Mouse (Mus musculus) left cerebral cortex, postnatal 4 days (tissue): ENCODE measurements around the gene Itga6. TPM values are rescaled to one million over a fixed set of nuclear protein-coding genes. Genes with fewer than 3 reads are reported as not detected.
"Not testable (repeated sequence)": the region's sequence is repeated elsewhere in the genome, so short reads cannot be mapped to it uniquely, and the experiment has no call there.

Source experiments
- DNase-seq: peaks from one replicate; pipeline ENCODE4 v3.0.0-alpha.2; 2022
- intact Hi-C: fragments of 180-260 bp; cut with DNase I; formaldehyde crosslinking; loops from one replicate; pipeline ENCODE4 v1.15.1; 2025
- total RNA-seq, 2 experiments: library from RNA; stranded (reverse); gene quantifications; 2 replicates each; pipeline ENCODE4 v1.2.3; 2021

Itga6 gene
- total RNA-seq, 2 experiments from 2014 or later, result 27.3 to 32.0 TPM

DNA sequence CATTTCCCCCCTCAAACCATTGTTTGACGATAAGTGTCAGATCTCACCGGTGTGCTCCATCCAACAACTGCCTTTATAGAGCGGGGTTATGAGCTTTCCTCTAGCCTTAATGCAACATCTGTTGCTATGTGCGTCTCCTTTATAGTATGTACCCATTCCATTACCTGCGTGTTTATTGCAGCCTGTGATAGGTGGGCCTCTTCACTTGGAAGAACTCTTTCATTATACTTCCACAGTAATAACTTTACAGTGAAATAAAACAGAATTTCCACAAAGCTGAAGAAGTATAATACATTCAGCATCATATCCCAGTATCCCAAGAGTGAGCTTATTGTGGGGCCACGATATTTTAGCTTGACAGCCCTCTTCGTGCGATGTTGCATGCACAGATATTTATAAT, 90.1 kb downstream of the Itga6 start:
- intact Hi-C loops, result no loop called here
- DNase-seq, result no peak

DNA sequence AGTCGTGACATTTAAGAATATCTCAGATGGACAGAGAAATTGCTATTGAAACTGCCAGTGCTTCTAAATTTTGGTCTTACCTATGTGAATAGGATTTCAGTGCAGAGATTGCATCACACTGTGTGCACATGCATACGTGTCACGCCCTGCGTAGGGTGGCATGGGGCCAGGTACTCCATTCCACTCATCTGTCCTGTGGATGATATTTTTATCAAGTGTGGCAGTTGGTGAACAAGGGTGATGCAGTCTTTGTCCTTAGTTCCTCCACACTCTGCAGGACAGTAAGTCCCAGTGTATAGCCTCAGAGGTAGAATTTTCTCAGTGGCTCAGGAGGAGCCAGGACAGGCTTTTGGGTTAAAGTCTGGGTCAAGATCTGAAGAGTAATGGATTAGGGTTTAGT, 90.8 kb downstream of the Itga6 start:
- intact Hi-C loops, result no loop called here

DNA sequence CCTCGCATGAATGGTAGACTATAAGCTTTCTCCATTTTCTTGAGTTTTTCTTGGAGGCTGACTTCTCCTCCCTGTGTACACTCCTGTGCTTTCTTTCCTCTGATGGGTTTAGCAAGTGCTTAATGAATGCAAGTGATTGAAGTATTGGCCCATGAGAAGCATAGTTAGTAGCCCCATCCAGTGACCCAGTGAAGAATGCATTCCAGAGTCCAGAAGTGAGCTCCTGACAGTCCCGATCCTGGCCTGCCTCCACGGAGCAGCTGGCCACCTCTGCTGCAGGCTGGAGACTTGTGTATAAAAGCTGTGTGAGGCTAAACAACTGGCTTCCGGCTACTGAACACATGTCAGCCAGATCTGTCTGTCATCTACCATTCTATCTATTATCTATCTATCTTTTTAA, 91.8 kb downstream of the Itga6 start:
- intact Hi-C loops, result no loop called here
- DNase-seq, result no peak

More for the DNA sequence above, 90.8 kb downstream of the Itga6 start:
- no peak for DNase-seq

DNA sequence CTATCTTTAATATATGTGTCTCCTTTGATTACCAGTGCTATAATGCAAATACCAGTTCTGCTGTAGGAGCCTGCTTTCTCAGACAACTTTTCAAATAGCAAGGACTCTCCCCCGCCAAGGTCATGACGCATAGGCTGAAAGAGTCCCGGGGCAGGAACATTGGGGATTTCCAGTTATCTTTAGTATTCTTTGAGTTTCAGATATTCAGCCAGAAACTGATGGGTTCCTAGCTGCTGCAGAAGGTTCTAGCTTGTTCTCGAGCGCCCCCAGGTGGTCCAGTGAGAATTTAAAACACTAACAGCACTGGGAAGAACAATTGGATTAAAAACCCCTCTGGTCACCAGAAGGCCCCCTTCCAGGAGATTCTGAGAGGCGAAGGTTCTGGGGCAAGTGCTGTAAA, 92.4 kb downstream of the Itga6 start:
- intact Hi-C loops, result no loop called here

DNA sequence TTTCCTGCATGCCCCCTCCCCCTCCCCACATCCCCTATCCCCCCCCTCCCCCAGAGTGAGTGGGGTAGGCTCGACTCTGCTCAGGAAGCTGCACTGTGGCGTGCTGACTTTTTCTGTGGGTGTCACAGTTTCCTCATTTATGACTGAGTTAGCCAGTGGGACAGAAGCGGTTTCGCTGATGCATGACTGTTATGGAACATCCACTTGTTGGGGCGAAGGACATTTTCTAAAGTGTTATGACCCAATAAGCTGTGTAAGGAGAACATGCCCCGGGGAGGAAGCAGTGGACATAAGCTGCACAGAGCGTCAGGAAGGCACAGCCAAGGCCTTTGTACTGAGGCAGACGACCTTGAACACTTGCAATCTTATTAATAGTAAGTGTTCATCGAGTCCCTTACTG, 97.9 kb downstream of the Itga6 start:
- no peak for DNase-seq
- intact Hi-C loops, result no loop called here

More for the DNA sequence above, 92.4 kb downstream of the Itga6 start:
- DNase-seq, result peak; percentile 75

DNA sequence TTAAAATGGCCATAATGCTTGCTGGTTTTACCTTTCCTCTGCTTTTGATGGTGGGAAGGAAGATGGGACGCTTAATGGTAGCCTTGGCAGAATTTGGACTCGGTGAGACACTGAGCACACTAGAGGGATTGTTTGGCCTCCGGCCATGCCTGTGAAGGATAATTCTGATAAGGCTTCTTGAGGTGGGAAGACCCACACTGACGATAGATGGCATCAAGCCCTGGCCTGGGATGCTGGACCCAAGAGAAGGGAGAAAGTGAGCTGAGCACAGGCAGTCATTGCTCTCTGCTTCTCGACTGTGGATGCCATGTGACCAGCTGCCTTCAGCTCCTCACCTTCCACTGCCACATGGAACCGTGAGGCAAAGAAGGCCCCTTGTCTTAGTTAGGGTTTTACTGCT, 99.5 kb downstream of the Itga6 start:
- DNase-seq, result no peak
- intact Hi-C loops, result no loop called here

DNA sequence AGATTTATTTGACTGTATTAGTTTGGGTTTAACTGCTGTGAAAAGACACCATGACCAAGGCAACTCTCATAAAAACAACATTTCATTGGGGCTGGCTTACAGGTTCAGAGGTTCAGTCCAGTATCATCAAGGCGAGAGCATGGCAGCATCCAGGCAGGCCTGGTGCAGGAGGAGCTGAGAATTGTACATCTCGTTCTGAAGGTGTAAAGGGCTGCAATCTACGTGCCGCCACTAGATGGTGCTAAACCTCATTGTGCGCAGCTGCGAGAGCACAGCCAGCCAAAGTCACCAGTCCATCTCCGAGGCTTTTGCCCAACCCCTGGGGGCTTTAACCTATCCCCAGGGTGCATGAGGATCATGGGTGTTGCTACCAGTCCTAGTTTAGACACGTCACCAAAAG, 106.7 kb downstream of the Itga6 start:
- DNase-seq, result peak; percentile 52
- intact Hi-C loops, result not testable (repeated sequence)

DNA sequence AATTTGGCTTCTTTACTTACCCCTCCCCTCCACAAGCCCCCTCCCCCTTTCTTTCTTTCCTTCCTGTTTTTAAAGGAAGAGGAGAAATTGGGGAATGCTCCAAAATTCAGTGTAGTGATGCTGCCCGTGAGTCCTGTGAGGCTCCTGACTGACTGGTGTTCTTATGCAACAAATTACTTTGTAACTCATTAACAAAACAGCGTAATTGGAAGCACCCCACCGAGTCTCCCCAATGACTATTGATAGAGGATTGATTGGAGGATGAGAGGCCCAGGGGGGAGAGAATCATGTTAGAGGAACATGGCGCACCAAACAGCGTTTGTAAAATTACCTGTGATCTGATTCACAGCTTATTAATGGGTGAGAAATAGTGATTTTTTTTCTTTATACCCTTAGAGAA, 109.7 kb downstream of the Itga6 start:
- intact Hi-C loops, result no loop called here
- DNase-seq, result no peak

DNA sequence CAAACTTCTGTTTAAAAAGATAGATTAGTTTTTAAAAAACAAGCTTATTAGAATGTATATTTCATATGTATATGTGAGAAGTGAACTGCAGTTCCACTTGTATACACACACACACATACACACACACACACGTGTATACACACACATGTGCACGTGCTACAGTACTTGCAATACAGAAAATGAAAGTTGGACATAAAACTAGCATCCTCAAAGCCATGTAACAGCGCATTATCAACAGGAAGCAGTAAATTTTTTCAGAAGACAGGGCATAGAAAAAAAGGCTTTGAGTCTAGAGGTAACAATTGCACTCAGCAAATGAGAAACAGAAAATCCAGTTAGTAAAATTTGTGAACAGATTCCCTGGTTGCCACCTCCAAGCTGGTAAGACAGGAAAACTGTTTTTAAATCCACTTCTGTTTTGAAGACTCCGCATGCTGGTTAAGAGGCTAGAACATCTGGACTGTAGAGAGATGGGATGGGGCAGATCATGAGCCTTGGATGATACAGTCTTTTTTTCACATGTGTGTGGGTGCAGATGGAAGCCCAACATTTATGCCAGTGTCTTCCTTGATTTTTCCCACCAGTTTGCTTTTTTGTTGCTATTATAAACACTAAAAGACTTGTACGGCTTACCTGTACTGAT, 118.2 kb downstream of the Itga6 start:
- intact Hi-C loops, result no loop called here
- no peak for DNase-seq

DNA sequence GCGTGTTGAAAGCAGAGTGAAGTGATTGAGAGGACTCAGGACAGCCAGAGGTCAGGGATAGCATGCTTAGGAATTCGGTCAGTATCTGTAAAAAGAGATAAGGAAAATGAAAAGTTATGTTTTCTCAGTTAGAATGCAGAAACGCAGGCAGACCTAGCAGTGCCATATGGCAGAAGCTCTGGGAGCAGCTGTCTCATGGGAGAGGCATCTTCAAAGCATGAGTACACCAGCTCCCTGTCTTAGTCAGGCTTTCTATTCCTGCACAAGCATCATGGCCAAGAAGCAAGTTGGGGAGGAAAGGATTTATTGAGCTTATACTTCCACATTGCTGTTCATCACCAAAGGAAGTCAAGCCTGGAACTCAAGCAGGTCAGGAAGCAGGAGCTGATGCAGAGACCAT, 119.6 kb downstream of the Itga6 start:
- intact Hi-C loops, result no loop called here
- no peak for DNase-seq

DNA sequence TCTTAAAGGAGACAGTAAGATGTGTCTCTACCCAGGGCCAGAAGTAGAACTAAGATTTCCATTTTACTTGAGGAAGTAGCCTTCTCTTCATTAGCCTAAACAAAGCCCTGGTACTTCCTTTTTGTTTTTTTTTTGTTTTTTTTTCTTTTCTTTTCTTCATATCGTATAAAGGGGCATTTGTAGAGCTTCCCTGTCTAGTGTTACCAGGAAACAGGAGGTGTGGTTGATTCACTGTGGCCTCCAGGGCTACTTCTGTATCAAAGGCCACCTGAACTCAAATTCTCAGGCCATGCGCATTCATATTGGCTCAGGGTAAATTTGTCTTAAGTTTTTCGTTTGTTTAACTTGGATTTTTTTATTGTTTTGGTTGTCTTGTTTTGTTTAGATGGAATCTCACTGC, 120.5 kb downstream of the Itga6 start:
- no peak for DNase-seq
- intact Hi-C loops, result no loop called here

DNA sequence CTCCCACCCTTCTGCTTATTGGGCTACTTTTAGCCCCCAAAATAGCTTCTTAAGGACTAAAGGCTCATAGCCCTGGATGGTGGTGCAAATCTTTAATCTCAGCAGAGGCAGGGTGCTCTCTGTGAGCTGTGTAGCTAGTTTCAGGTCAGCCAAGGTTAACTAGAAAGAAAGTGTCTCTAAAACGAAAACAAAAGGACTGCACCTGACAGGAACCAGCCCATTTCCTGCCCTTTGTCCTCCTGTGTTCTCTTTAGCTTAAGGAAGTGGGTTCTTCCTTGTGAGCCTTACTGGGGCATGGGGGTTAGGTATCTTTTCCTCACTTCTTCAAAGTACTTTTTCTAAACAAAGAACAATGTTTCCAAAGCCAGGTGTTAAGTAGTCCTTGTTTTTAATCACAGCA, 121.1 kb downstream of the Itga6 start:
- no peak for DNase-seq
- intact Hi-C loops, result no loop called here

DNA sequence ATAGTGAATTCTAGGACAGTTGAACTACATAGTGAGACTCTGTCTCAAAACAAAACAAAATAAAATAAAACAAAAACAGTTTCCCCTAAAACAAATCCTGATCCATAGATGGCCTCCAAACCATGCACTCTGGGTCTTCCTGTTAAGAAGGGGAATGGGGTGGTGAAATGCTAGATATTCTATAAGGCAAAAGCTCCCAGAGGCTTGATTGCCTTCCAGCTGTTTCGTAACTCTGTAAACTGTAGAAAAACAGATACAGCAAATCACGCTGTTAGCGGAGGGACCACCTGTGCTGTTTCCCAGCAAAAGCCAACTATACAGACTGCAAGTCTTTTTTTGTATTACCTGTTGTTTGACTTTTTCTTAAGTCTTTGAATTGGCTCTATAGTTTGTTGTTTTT, 121.6 kb downstream of the Itga6 start:
- intact Hi-C loops, result no loop called here
- DNase-seq, result no peak

DNA sequence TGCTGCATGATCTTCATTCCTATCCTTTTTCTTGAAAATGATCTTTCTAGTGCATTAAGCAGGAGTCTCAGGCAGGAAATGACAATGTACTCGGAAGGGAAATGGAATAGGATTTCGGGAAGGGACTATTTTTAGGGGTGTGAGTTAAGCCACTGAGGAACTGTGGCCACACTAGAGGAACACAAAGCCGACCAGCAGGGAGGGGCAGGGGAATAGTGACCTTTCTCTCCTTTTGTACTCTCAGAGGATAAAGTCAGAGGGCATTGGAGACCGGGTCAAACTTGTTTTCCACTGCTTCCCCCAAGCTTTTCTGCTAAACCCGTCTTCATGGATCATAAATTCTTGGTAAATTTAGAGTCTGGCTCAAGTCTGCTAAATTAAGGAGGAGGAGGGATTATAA, 122.1 kb downstream of the Itga6 start:
- intact Hi-C loops, result no loop called here
- no peak for DNase-seq

DNA sequence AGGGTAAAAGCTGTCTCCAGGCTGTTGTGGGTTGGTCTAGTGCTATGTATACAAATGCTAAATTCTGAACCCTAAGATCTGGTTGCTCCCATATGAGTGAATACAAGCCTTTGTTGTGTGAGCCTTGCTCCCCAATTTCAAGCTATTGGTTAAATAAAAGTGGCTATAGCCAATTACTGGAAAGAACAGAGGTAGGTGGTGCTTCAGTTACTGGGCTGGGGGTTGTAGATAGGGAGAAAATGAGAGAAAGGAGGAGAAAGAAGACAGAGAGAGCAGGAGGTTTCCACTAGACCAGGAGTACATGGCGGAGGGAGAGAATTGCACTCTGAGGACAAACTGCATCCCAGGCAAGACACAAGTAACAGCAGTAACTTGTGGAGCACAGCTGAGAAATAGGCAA, 122.8 kb downstream of the Itga6 start:
- intact Hi-C loops, result no loop called here
- no peak for DNase-seq

DNA sequence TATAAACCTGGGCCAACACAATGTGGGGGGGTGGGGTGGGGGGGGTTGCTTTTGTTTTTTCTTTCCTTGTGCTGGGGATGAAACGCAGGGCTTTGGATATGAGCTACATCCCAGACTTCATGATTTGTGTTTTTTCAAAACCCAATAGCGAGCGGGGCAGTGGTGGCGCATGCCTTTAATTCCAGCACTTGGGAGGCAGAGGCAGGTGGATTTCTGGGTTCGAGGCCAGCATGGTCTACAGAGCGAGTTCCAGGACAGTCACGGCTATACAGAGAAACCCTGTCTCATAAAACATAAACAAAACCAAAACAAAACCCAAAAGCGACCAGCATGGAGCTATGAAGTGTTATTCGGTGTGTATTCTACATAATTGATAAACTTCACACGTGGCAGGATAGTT, 126.7 kb downstream of the Itga6 start:
- intact Hi-C loops, result no loop called here
- DNase-seq, result no peak

DNA sequence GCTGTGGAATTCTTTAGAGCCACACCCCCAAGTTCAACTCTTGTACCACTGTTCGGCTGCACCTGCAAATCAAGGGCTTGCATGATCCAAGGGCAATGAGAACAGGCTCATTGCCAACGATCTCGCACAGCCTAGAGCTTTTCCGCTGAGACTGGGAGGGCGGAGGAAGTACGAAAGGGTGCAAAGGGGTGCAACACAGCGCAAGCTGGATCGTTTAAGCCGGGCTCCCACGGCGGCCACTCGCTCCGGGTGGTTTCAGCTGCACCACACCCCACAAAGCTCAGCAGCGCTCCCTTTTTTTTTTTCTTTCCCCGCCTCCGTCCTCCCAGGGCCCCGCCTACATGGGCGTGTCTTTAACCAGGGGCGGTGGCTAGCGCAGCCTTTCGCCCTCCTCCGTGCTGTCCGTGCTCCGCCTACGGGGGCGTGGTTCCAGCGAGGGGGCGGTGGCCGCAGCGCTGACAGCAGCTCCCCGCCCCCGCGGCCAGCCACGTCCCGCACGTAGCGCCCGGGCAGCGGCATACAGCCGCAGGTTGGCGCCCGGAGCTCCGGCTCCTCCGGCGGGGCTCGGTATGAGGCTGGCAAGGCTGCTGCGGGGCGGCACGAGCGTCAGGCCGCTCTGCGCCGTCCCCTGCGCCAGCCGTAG, 127.5 kb downstream of the Itga6 start, which contains the start of gene Pdk1:
TSS of gene Pdk1 (plus strand) at position 424 of the 643 bp plus-strand sequence.
- peak; percentile 98 for DNase-seq
- intact Hi-C loops, result no loop called here

DNA sequence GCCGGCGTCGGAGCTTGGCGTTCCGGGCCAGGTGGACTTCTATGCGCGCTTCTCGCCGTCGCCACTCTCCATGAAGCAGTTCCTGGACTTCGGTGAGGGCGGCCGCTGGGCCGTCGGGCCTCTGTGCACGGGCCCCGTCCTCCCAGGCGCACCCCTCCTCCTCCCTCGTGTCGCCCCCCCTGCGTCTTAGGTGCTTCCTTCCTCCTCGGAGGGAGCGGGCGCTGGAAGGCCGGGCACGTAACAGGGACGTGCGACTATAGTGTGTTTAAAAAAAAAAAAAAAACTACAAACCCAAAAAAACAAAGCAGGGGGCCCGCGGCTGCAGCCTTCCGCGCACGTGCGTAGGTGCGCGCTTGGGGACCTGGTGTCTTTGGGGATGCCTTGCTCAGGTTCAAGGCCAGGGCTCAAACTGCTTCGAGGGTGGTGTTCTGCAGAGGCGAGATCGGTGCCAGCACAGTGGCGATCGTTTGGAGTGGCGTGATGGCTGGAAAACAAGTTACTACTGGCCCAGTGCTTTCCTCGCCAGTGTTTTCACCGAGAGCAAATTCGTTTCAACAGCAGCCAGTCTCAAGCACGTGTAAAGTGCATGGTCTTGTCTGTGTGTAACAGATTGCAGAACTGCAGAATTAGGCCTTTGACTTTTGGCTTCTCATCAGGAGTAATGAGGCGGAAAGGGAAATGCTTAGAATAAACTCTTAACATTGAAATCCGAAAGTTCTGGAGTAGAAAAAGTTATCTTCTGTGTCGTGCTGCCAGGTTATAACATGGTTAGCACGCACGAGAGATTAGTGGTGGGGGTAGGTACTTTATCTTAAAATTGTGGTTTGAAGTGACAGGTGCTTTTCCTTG, 128.3 kb downstream of the Itga6 start:
- intact Hi-C loops, result no loop called here
- peak; percentile 14 for DNase-seq

DNA sequence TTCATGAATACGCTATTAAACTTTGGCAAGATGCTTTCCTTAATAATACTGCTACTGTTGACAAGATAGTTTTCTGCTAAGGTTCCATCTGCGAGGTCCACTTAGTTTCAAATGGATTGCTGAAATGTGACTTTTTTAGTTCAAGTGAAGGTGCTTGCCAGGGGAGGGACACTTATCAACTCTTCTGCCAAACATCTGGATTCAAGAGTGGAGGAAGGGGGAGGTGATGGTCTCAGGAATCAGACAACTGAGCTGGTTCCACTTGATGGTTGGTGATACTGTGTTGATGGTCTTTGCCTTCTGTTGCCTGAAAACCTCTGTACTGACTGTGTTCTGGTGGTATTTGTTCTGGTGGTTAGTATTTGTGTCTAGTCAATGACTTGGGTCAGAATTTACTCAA, 129.0 kb downstream of the Itga6 start:
- DNase-seq, result no peak
- intact Hi-C loops, result no loop called here

DNA sequence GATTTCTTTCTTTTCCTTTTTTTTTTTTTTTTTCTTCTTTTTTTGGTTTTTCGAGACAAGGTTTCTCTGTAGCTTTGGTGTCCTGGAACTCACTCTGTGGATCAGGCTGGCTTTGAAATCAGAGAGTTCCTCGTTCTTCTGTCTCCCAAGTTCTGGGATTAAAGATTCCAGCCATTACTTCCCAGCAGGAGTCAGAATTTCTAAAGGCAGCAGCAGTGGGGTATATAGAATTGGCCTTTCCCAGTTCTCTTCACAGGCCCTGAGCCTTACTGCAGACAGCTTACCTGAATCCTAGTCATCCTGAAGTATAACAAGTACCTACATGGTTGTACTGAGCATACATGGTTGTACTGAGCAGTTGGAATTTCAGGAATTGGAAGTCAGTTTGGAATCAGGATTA, 129.4 kb downstream of the Itga6 start:
- intact Hi-C loops, result no loop called here

DNA sequence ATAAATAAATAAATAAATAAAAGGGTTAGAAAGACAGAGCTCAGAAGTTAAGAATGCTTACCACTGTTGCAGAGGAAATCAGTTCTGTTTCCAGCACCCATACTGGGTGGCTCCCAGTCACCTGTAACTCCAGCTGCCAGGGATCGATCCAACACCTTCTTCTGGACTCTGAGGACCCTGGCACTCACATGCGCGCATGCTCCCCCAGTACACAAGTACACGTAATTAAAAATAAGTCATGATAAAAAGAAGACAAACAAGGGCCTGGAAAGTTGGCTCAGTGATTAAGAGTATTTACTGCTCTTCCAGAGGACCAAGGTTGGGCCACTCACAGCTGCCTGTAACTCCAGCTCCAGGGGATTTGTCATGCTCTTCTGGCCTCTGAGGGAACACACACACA, 132.4 kb downstream of the Itga6 start:
- intact Hi-C loops, result no loop called here
- DNase-seq, result no peak

More for the DNA sequence above, 129.4 kb downstream of the Itga6 start:
- no peak for DNase-seq

DNA sequence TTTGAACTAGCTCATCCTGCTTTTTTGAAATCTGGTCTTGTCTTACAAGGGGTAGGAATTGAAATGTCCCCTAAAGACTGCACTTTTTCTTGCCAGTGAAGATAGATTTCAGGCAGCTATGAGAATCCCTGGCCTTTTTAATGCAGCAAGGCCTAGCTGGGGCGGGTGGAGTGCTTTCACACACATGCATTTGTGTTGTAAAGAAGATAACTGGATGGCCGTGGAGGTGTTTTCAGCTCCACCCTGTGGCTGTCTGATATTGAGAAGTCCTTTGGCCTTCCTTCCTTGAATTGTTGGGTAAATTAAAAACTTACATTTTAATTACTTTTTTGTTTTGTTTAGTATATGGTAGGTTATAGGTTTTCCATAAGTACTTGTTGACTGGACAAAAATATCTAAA, 133.0 kb downstream of the Itga6 start:
- intact Hi-C loops, result no loop called here
- no peak for DNase-seq
